Mouse (Mus musculus) c-Kit-positive CD71-positive TER-119-negative erythroid progenitor cells, embryonic 14.5 days (primary cell): ENCODE data around the gene Trib2.

Experiments used
- DNase-seq: peaks from one replicate; pipeline ENCODE4 v3.0.0-alpha.2; 2013; ENCODE audit warnings: low read depth

Gene Trib2

DNA sequence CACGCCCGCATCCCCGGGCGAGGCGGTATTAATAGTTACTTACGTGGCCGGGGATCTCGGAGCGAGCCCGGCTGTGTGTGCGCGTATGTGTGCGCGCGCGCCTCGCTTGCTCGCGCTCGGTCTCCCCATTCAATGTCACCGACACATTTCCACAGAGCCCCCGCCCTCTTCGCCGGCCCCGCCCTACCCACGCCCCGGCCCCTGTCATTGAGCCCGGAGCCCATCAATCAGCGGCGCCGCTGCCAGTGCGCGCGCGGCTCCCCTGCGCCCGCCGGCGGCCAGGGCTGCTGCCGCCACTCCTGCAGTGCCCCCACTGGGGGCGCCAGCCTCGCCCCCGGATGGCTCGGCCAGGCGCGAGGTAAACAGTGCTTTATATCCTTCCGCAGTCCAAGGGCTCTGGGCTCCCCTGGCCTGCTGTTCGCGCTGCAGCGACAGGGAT is at the start of gene Trib2:
Gene Trib2 (minus strand): TSS at position 183 of the 439 bp plus-strand sequence.
- DNase-seq, result peak; percentile 76

- DNase-seq, result no peak
Observed at GRCm38 (mm10) chr12:15858005-15858404, 41.3 kb upstream of the Trib2 start.

DNA sequence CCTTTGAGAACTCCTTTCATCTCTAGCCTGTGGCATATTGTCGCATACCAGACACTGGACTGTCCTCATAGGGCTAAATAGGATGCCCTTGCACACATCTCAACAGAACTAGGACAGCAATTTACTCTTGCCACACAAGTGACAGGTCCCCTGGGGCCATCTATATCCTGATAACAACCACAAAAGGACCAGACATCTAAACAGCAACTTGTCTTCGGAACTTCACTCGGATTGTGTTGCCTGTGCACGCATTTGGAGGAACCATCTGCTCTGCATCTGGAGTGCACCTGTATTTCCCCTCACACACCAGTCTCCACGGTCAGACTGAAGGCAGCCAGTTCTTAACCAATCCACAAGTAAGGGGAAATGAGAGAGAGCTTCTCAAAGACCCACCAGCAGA is 39.2 kb upstream of the Trib2 start:
- DNase-seq, result no peak

DNA sequence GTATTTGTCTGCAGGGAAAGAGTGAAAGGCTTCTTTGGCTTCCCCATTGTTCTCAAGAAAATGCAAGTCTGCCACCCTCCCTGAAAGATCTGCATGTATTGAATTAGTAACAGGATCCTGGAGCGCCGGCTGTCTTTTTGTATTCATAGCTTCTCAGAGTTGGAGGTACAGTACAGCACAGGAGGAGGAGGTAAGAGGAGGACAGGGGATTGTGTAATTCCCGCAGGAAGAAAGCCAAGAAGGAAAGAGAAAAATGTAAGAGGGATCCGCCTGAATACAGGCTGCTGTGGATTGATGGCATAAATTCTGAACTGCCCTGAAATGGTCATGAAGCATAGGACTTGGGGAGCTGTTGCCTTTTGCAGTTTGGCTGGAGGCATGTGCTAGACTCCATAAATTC is 36.1 kb upstream of the Trib2 start:
- DNase-seq, result no peak

DNA sequence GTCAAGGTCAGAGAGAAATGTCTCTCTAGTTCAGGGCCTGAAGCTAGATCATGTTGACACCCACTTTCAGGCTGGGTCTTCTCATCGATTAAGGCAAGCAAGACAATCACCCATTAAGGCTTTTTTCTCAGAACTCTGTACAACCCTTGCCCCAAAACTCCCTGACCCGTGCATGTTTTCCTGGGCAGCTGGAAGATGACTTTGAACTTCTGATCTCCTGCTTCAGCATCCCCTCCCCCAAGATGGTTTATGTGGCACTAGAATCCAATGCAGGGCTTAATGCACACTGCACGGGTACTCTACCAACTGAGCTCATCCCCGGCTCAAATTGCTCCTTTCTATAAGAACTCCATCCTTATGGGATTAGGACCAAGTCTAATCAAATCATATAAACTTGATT is 35.3 kb upstream of the Trib2 start:
- DNase-seq, result no peak

DNA sequence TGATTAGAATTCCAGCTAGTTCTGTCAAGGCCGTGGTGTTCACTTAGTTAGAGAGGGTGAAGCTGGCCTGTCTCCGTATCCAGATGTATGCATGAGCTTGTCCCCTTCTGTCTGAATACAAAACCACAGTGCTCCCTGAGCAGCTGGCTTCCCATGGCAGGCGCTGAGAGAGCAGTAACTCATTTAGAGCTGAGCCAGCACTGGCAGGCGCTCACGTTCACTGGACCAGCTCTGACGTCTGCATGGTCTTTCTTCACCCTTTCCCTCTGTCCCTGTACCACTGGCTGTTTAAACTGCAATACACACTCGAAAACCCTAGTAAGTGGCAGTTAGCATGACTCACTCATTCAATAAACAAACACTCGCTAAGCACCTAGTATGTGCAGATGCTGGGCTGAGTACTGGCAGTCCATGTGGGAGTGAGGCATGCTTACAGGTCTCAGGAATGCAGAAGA is 33.7 kb upstream of the Trib2 start:
- no peak for DNase-seq

DNA sequence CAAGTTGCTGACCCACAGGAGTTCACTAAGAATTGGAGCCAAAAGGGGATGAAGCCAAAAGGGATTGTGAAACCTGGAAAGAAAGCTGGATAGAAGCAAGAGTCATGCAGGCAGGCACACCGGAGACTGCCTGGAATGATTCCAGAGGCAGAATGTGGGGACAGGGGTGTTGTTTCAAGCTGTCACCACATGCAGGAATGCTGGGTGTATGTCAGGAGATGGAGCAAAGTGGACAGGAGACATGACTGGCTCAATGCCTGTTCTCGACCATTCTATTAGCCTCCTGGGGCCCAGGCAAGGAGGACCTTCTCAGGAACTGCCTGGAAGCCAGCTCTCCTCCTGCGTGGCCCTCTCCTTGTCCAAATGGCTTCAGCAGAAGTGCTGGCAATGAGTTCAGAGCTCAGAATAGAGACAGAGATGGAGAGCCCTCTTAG is 33.2 kb upstream of the Trib2 start:
- DNase-seq, result no peak

DNA sequence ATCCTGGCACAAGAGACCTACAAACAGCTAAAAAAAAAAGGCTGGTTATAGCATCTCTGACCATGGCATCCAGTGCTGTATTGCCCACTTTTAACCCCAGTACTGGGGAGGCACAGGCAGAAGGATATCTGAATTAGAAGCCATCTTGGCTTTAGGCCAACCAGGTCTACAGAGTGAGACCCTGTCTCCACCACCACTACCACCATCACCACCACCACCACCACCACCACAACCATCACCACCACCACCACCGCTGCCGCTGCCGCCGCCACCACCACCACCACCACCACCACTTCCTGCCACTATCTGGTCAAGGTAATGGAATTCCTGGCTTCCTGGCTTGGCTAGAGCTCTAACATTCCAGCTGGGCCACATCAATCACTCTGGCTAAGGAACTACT is 31.7 kb upstream of the Trib2 start:
- DNase-seq, result no peak

- DNase-seq, result no peak
Observed at GRCm38 (mm10) chr12:15844701-15845100, 28.0 kb upstream of the Trib2 start.

GRCm38 (mm10) chr12:15840864-15841557 is 24.3 kb upstream of the Trib2 start:
- no peak for DNase-seq

- no peak for DNase-seq
Observed at GRCm38 (mm10) chr12:15838201-15838600, 21.5 kb upstream of the Trib2 start.

DNA sequence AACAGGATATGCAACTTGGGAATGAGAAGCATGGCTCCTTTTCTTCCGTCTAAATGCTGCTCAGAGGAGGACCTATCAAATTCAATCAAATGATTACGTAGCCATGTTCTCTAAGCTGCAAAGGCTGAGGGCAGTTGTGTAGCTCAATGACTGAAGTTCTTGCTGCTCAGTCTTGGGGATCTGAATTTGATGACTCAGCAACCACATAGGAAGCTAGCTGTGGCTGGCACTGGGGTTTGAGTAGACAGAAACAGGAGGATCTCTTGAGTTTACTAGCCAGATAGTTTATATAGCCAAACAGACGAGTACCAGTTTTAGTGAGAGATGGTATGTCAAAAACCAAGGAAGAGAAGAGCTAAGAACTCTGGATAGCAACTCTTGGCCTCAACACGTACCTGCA is 20.8 kb upstream of the Trib2 start:
- DNase-seq, result no peak

DNA sequence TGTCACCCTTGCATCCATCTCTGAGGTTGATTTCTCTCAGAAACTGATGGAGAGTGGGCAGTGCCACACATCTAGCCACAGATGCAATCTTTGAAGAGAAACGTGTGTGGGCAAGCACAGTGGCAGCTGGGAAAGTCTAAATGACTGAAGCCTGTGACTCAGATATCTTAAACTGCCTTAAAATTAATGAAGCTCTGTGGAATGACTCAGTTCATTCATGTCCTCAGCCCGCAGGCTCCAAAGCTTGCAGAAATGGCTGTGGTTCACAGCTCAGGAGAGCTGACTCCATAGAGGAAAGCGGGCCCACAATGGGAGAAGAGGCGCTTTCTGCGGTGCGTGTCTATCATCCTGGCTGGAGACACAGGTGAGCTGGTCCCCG is 15.9 kb upstream of the Trib2 start:
- DNase-seq, result no peak

- no peak for DNase-seq
Observed at GRCm38 (mm10) chr12:15831941-15832673, 15.4 kb upstream of the Trib2 start.

GRCm38 (mm10) chr12:15830750-15831149 is 14.0 kb upstream of the Trib2 start:
- no peak for DNase-seq

GRCm38 (mm10) chr12:15828815-15829398 is 12.2 kb upstream of the Trib2 start:
- DNase-seq, result no peak

DNA sequence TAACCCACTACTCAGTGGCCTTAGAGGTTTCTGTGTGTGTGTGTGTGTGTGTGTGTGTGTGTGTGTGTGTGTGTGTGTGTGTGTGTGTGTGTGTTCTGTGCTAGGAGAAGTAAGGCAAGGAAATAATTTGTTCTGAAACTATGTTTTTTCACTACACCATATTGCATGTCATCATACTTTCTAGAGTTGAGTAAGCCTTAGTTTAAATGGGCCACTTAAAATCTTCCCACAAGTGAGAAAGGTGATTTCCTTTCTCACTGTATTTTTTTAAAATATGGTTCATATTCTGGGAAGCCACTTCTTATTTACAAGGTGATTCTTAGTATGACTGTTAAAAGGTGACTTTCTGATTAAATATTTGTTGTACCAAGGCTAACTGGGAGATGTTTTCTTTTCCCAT is 4.3 kb upstream of the Trib2 start:
- no peak for DNase-seq

GRCm38 (mm10) chr12:15817365-15817764 is 643 bp upstream of the Trib2 start:
- no peak for DNase-seq

DNA sequence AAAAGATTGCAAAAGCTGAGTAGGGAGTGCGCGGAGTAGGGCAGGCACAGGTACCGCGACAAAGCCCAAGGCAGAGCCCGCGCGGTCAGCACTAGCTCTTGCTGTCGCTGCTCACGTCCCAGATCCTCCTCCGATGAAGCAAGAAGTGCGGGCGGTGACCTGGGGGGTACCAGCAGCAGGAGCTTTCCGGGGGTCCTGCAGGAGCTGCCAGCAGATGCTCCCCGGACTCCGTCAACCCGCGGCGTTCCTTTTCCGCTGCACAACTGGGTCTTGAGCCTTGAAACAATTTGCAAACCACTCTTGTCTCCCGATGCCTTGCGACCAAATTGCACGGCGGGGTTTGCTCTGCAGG is 492 bp downstream of the Trib2 start:
- peak; percentile 40 for DNase-seq

DNA sequence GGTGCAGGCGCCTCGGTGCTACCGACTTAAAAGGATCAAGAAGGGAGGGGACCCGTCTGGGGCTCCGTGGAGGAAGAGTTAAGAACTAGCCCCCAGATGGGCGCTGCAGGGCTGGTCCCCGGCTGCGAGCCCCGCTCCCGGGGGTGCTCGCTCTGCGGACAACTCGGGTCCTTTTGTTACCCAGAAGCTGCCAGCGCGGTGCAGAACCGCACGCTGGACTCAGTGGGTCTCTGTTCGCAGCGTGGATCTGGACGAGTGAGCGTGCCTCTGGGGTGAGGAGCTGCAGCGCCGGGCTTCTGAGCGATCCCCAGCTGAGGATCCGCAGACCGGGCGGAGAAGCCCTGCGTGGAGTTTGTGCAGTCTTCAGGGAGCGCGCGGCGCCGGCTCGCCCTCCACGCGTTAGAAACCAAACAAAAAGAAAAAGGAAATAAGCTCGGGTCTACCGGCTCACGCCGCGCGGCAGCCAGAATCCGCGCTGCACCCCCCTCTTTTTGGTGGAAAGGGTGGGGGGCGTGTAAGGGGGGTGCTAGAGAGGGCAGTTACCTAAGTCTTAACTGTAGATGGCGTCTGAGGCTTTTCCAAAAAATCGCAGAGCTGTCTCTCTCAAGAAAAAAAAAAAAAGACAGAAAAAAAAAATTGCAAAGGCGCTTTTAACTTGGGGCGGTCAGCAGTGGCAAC is 1.0 kb downstream of the Trib2 start:
- DNase-seq, result no peak

GRCm38 (mm10) chr12:15815170-15815575 is 1.5 kb downstream of the Trib2 start:
- DNase-seq, result peak; percentile 31

DNA sequence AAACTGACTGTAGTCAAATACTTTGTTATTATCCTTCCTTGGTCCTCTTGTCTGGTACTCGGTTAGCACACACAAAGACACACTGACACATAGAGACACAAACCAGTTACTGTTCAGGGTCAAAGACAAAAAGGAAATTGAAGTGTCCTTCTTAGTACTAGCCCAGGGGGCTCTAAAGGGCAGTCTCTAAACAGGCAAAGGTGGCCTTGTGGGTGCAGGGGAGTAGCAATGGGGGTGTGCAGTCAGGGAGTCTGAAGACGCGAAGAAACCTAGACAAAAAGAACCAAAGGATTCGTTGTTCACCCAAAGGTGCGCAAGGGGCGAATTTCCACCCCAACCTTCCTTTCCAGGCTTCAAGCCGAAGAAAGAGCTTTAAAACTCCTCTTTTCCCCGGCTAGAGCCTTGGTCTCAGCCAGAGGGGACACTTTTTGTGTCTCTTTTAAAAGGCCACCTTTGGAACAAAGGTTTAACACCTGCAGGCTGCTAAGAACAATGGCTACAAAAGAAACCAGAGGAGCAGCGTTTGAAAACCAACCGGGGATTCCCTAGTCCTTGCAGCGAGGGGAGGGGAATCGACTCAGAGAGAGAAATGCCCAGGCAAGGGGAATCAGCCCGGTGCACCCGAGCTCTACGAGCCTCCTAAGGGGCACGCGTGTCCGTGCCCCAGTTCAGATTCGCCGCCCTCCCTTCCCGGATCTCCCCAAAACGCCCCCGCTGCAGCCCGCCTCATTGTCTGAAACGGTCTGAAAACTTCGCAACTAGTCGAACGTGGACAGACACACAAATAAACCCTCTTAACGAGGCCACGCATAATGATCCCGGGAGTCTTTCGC is 2.3 kb downstream of the Trib2 start:
- DNase-seq, result peak; percentile 22
